Mouse (Mus musculus) neural tube, embryonic 14.5 days (tissue): ENCODE measurements around the gene Fam234a. TPM values are rescaled to one million over a fixed set of nuclear protein-coding genes. Genes with fewer than 3 reads are reported as not detected.

ENCODE experiments used
- ATAC-seq: fragments of 200-750 bp; cut with Nextera tagmentation; 2 replicates; pipeline ENCODE4 v1.8.0; 2017; ENCODE audit warnings: low read depth, mild to moderate bottlenecking, moderate TSS enrichment, moderate library complexity
- H3K27ac ChIP-seq: fragments of 300-500 bp; sonication (generic); 2 replicates; pipeline ENCODE4 v1.5.1; 2014; ENCODE audit warnings: low read depth, mild to moderate bottlenecking, control low read depth, low read length, moderate library complexity, mixed read lengths
- H3K27me3 ChIP-seq: fragments of 300-500 bp; sonication (generic); 2 replicates; pipeline ENCODE4 v1.6.1; 2014; ENCODE audit warnings: low read length; ENCODE audit not compliant: control insufficient read depth, insufficient read depth
- H3K36me3 ChIP-seq: fragments of 300-500 bp; sonication (generic); 2 replicates; pipeline ENCODE4 v1.6.1; 2014; ENCODE audit warnings: low read length, mixed read lengths; ENCODE audit not compliant: control insufficient read depth, insufficient read depth
- H3K4me1 ChIP-seq: fragments of 300-500 bp; sonication (generic); 2 replicates; pipeline ENCODE4 v1.6.1; 2014; ENCODE audit warnings: low read length; ENCODE audit not compliant: control insufficient read depth, insufficient read depth
- H3K4me2 ChIP-seq: fragments of 300-500 bp; sonication (generic); 2 replicates; pipeline ENCODE4 v1.6.1; 2014; ENCODE audit warnings: mild to moderate bottlenecking, low read depth, low read length, control low read depth
- H3K4me3 ChIP-seq: fragments of 300-500 bp; sonication (generic); 2 replicates; pipeline ENCODE4 v1.5.1; 2014; ENCODE audit warnings: low read depth, low read length, control low read depth, mixed read lengths
- H3K9ac ChIP-seq: fragments of 300-500 bp; sonication (generic); replicated peaks from 2 replicates; pipeline ENCODE4 v1.6.1; 2014; ENCODE audit warnings: low read depth, mild to moderate bottlenecking, control low read depth, low read length, mixed read lengths
- H3K9me3 ChIP-seq: fragments of 300-500 bp; sonication (generic); 2 replicates; pipeline ENCODE4 v1.6.1; 2016; ENCODE audit warnings: low read length; ENCODE audit not compliant: control insufficient read depth
- WGBS: fragments of 180-500 bp; shearing (Covaris S2); extraction: QIAGEN DNeasy Blood & Tissue Kit; methylation state at CpG from one replicate; pipeline ENCODE4 v1.1.7; 2014; 5-methylcytosine and 5-hydroxymethylcytosine counted together
- polyA plus RNA-seq: library from polyadenylated mRNA; unstranded; fragments of >200 nt; fragmentation: Nextera tagmentation; extraction: Ambion mirVana; gene quantifications from 2 replicates; pipeline ENCODE4 v1.2.1, GENCODE M21; 2014

Fam234a gene
- polyA plus RNA-seq, 1 experiment from 2014 or later = 25.3 TPM

GRCm38 (mm10) chr17:26212681-26213080 is 31.4 kb downstream of the Fam234a start:
- Histone ChIP-seq H3K9me3 (no peaks in the 10 kb centered on the region), H3K9ac (no peak overlapping the region), H3K27ac (no peak overlapping the region), H3K27me3 (no peaks in the 10 kb centered on the region), H3K4me1 (no peaks in the 10 kb centered on the region), H3K36me3 (peaks cover 5% of the 10 kb centered on the region; the same call in 1 of the 2 replicates), H3K4me3 (no peak overlapping the region), H3K4me2 (no peak overlapping the region)
- 87% methylated on average over 11 of the region's 11 CpGs for WGBS
- ATAC-seq = no peak

GRCm38 (mm10) chr17:26212241-26212640 is 31.8 kb downstream of the Fam234a start:
- H3K9ac ChIP-seq = no peak overlapping the region
- 93% methylated on average over 7 of the region's 7 CpGs for WGBS
- H3K27me3 ChIP-seq = no peaks in the 10 kb centered on the region
- no peak overlapping the region for H3K4me3 ChIP-seq
- H3K4me2 ChIP-seq = no peak overlapping the region
- no peak for ATAC-seq
- peaks cover 3% of the 10 kb centered on the region; the same call in 1 of the 2 replicates for H3K36me3 ChIP-seq
- no peaks in the 10 kb centered on the region for H3K4me1 ChIP-seq
- no peak overlapping the region for H3K27ac ChIP-seq
- no peaks in the 10 kb centered on the region for H3K9me3 ChIP-seq

- Histone ChIP-seq H3K4me2 (no peak within 1 kb of the TSS), H3K4me1 (no peaks in the 10 kb centered on the region), H3K9me3 (no peaks in the 10 kb centered on the region), H3K27ac (no peak within 1 kb of the TSS), H3K9ac (no peak within 1 kb of the TSS), H3K4me3 (no peak within 1 kb of the TSS), H3K36me3 (no peaks in the 10 kb centered on the region), H3K27me3 (peaks cover 17% of the 10 kb centered on the region)
- 86% methylated on average over 12 of the region's 12 CpGs for WGBS
- no peak for ATAC-seq
These were observed 36.4 kb downstream of the Fam234a start, which contains the start of gene Arhgdig for GRCm38 (mm10) chr17:26207686-26208085. Arhgdig (minus strand) TSS chr17:26207786.

GRCm38 (mm10) chr17:26206392-26206791 is 37.6 kb downstream of the Fam234a start:
- H3K9me3 ChIP-seq = no peaks in the 10 kb centered on the region
- H3K4me3 ChIP-seq = no peak overlapping the region
- H3K36me3 ChIP-seq = no peaks in the 10 kb centered on the region
- H3K27ac ChIP-seq = no peak overlapping the region
- no peak overlapping the region for H3K9ac ChIP-seq
- 0 out of 2 replicates have a peak, but pooled peaks cover 1% of the 10 kb centered on the region for H3K4me1 ChIP-seq
- peaks cover 28% of the 10 kb centered on the region for H3K27me3 ChIP-seq
- 62% methylated on average over 1 of the region's 1 CpGs for WGBS
- H3K4me2 ChIP-seq = no peak overlapping the region
- ATAC-seq = no peak

- H3K36me3 ChIP-seq = no peaks in the 10 kb centered on the region
- ATAC-seq = no peak
- no peaks in the 10 kb centered on the region for H3K9me3 ChIP-seq
- no peak overlapping the region for H3K27ac ChIP-seq
- H3K4me3 ChIP-seq = no peak overlapping the region
- peaks cover 31% of the 10 kb centered on the region for H3K27me3 ChIP-seq
- H3K9ac ChIP-seq = no peak overlapping the region
- WGBS = 26% methylated on average over 11 of the region's 11 CpGs
- H3K4me1 ChIP-seq = 0 out of 2 replicates have a peak, but pooled peaks cover 8% of the 10 kb centered on the region
- H3K4me2 ChIP-seq = no peak overlapping the region
These were observed 39.3 kb downstream of the Fam234a start for GRCm38 (mm10) chr17:26204766-26205165.

GRCm38 (mm10) chr17:26203321-26203811 is 40.7 kb downstream of the Fam234a start:
- H3K4me2 ChIP-seq = peak overlapping the region; percentile 76
- no peak overlapping the region for H3K27ac ChIP-seq
- peak overlapping the region; percentile 33 for H3K4me3 ChIP-seq
- no peak; the same call in 1 of the 2 replicates for ATAC-seq
- no peaks in the 10 kb centered on the region for H3K36me3 ChIP-seq
- WGBS = 1% methylated on average over 29 of the region's 30 CpGs
- peak overlapping the region; percentile 44 for H3K9ac ChIP-seq
- peaks cover 32% of the 10 kb centered on the region for H3K27me3 ChIP-seq
- H3K4me1 ChIP-seq = 0 out of 2 replicates have a peak, but pooled peaks cover 8% of the 10 kb centered on the region
- H3K9me3 ChIP-seq = no peaks in the 10 kb centered on the region

GRCm38 (mm10) chr17:26202737-26203136 is 41.3 kb downstream of the Fam234a start, which contains the start of gene Rgs11:
Rgs11 (plus strand) TSS chr17:26202951.
- ATAC-seq = no peak
- 2% methylated on average over 21 of the region's 22 CpGs for WGBS
- peak within 1 kb of the TSS; percentile 33 for H3K4me3 ChIP-seq

GRCm38 (mm10) chr17:26201998-26202397 is 42.0 kb downstream of the Fam234a start:
- H3K27me3 ChIP-seq = peaks cover 32% of the 10 kb centered on the region
- 0 out of 2 replicates have a peak, but pooled peaks cover 8% of the 10 kb centered on the region for H3K4me1 ChIP-seq
- no peaks in the 10 kb centered on the region for H3K9me3 ChIP-seq
- H3K36me3 ChIP-seq = peaks cover 3% of the 10 kb centered on the region; the same call in 1 of the 2 replicates
- H3K4me2 ChIP-seq = no peak overlapping the region
- H3K4me3 ChIP-seq = no peak overlapping the region
- no peak overlapping the region for H3K27ac ChIP-seq
- no peak overlapping the region for H3K9ac ChIP-seq
- ATAC-seq = no peak

More at GRCm38 (mm10) chr17:26202737-26203136, 41.3 kb downstream of the Fam234a start, which contains the start of gene Rgs11:
- Histone ChIP-seq H3K9ac (peak within 1 kb of the TSS; percentile 44), H3K4me2 (peak within 1 kb of the TSS; percentile 93), H3K36me3 (0 out of 2 replicates have a peak, but pooled peaks cover 2% of the 10 kb centered on the region), H3K27me3 (peaks cover 32% of the 10 kb centered on the region), H3K27ac (no peak within 1 kb of the TSS), H3K4me1 (0 out of 2 replicates have a peak, but pooled peaks cover 8% of the 10 kb centered on the region), H3K9me3 (no peaks in the 10 kb centered on the region)

GRCm38 (mm10) chr17:26200831-26201705 is 43.0 kb downstream of the Fam234a start:
- peak overlapping the region; percentile 93 for H3K4me2 ChIP-seq
- H3K27ac ChIP-seq = no peak overlapping the region
- under 1% methylated on average over 78 of the region's 92 CpGs for WGBS

More at GRCm38 (mm10) chr17:26200831-26201705, 43.0 kb downstream of the Fam234a start:
- Histone ChIP-seq H3K27me3 (peaks cover 32% of the 10 kb centered on the region), H3K9ac (peak overlapping the region; percentile 65), H3K9me3 (no peaks in the 10 kb centered on the region), H3K4me1 (0 out of 2 replicates have a peak, but pooled peaks cover 8% of the 10 kb centered on the region), H3K4me3 (peak overlapping the region; percentile 56), H3K36me3 (peaks cover 3% of the 10 kb centered on the region; the same call in 1 of the 2 replicates)
- peak; percentile 66 for ATAC-seq
